Mouse (Mus musculus): ENCODE measurements around the gene Arhgap35. TPM values are rescaled to one million over a fixed set of nuclear protein-coding genes. Genes with fewer than 3 reads are reported as not detected.
A peak's percentile ranks its signal among the peaks of the same experiment; 100 is the strongest.
"Not testable (repeated sequence)": the region's sequence is repeated elsewhere in the genome, so short reads cannot be mapped to it uniquely, and the experiment has no call there.

Gene Arhgap35
- polyA plus RNA-seq (2014; fragmentation: Nextera tagmentation; extraction: Ambion mirVana) = 31.8 and 37.6 TPM in 2 replicates

DNA sequence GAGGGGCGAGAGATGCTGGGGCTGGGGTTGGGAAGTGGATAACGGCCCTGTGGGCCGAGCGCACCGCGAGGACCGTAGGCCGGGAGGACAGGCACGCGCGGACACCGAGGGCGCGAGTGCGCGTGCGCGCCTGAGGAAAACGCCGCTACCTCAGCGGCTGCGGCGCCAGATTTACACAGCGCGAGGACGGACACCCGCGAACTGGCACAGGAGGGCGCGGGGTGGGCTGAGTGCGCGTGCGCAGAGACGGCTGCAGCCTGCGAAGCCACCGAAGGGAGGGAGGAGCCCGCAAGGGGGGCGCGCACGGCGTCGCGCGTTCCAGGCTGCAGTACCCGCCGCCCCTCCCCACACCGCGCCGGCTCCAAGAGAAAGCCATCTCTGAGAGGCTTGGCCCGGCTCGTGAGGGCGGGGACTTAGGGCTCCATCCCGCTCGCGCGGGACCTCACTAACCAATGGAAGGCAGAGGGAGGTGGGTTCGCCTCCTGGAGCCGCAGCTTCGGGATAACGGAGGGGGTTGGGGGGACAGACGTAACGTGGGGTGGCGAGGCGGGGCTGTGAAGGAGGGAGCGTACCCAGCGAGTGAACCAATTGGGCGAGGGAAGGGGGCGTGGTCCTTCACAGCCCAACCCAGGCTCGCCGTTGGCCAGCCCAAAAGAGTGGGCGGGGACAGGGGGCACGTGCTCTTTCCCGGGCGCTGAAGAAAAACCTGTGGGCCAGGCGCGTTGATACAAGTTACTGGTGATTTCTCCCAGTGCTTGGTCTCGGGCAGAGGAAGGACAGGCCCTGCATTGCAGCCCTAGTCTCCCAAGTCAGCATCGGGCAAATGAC, at the start of gene Arhgap35:
TSS of gene Arhgap35 (minus strand) at position 106 of the 828 bp plus-strand sequence.
- Histone ChIP-seq H3K4me3 (ENCODE audit: low read depth, low read length) (peak within 1 kb of the TSS; percentile 87), H3K27me3 (ENCODE audit: control insufficient read depth, insufficient read depth, low read length) (no peaks in the 10 kb centered on the region), H3K27ac (ENCODE audit: low read depth, low read length) (peak within 1 kb of the TSS; percentile 99), H3K4me2 (replicated peaks; ENCODE audit: low read depth, low read length) (peak within 1 kb of the TSS; percentile 80), H3K36me3 (ENCODE audit: control insufficient read depth, insufficient read depth, low read length) (no peaks in the 10 kb centered on the region), H3K4me1 (replicated peaks; ENCODE audit: control insufficient read depth, insufficient read depth, low read length) (peaks cover 3% of the 10 kb centered on the region), H3K9ac (ENCODE audit: low read depth, low read length) (peak within 1 kb of the TSS; percentile 83), H3K9me3 (ENCODE audit: control insufficient read depth, low read length) (no peaks in the 10 kb centered on the region)
- ATAC-seq (ENCODE audit: low FRiP score) = peak; percentile 98
- WGBS = under 1% methylated on average over 77 of the region's 78 CpGs
- DNase-seq (ENCODE audit: low spot score) = peak; percentile 99

DNA sequence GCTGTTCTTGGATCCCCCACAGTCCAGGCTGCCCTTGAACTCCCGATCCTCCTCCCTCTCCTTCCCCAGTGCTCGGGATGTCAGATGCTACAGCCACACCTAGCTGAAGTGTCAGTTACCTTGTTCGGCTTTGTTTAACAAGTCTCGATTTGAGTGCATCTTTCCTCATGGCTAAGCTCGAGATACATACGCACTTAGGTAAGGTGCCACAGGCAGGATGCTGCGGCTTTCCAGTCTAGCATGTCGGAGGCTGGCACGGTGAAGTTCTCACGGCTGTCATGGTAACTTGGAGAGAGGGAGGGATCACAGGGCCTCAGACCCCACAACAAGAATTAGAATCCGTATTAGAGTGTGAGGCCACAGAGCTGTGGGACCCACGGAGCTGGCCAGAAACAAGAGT, 29.5 kb upstream of the Arhgap35 start:
- DNase-seq (ENCODE audit: low spot score) = no peak
- Histone ChIP-seq H3K4me2 (replicated peaks; ENCODE audit: low read depth, low read length) (no peak overlapping the region), H3K4me1 (replicated peaks; ENCODE audit: control insufficient read depth, insufficient read depth, low read length) (no peaks in the 10 kb centered on the region), H3K36me3 (ENCODE audit: control insufficient read depth, insufficient read depth, low read length) (no peaks in the 10 kb centered on the region), H3K4me3 (ENCODE audit: low read depth, low read length) (no peak overlapping the region), H3K9me3 (ENCODE audit: control insufficient read depth, low read length) (no peaks in the 10 kb centered on the region), H3K27ac (ENCODE audit: low read depth, low read length) (no peak overlapping the region), H3K27me3 (ENCODE audit: control insufficient read depth, insufficient read depth, low read length) (no peaks in the 10 kb centered on the region), H3K9ac (ENCODE audit: low read depth, low read length) (no peak overlapping the region)
- 83% methylated on average over 12 of the region's 12 CpGs for WGBS
- ATAC-seq (ENCODE audit: low FRiP score) = no peak

DNA sequence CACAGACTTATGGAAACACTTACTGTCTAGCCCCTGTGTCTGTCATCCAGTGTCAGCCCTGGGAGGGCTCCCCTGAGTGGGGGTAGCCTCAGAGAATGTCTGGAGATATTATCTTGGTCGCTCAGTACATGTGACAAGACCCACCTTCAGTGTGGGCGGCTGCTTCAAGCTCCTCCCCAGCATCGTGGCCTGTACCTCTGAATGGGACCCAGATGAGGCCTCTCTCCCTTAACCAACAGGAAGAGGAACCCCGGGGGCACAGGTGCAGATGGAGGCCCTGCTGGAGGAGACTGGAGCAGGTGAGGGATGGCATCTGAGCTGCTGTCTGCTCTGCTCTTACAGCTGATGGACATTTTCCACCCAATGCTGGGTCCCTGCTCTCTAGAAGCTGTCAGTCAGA, 28.3 kb upstream of the Arhgap35 start:
- not testable (repeated sequence) for H3K27me3 ChIP-seq (ENCODE audit: control insufficient read depth, insufficient read depth, low read length); H3K4me1 ChIP-seq (replicated peaks; ENCODE audit: control insufficient read depth, insufficient read depth, low read length); H3K27ac ChIP-seq (ENCODE audit: low read depth, low read length); H3K4me2 ChIP-seq (replicated peaks; ENCODE audit: low read depth, low read length); H3K9ac ChIP-seq (ENCODE audit: low read depth, low read length); H3K4me3 ChIP-seq (ENCODE audit: low read depth, low read length); DNase-seq (ENCODE audit: low spot score); H3K36me3 ChIP-seq (ENCODE audit: control insufficient read depth, insufficient read depth, low read length); ATAC-seq (ENCODE audit: low FRiP score); H3K9me3 ChIP-seq (ENCODE audit: control insufficient read depth, low read length)
- 50% methylated on average over 3 of the region's 4 CpGs for WGBS

DNA sequence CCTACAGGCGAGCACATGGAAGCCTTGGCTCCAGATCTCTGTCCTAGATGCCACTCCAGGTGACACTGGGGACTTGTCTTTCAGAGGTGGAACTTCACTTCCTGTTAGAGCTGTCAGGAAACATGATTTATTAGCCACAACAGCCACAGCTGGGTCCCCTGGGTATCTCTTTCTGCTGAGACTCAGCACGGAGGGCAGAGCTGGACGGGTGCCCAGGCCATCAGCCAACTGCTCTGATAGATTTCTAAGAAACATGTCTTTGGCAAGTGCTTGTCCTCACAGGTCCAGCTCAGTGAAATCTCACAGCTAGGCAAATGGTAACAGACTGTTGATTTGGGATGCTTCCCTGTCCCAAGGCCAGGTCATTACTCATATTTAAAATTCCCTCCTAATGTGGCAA, 24.2 kb upstream of the Arhgap35 start:
- no peak overlapping the region for H3K4me3 ChIP-seq (ENCODE audit: low read depth, low read length)
- WGBS = 86% methylated on average over 3 of the region's 3 CpGs

DNA sequence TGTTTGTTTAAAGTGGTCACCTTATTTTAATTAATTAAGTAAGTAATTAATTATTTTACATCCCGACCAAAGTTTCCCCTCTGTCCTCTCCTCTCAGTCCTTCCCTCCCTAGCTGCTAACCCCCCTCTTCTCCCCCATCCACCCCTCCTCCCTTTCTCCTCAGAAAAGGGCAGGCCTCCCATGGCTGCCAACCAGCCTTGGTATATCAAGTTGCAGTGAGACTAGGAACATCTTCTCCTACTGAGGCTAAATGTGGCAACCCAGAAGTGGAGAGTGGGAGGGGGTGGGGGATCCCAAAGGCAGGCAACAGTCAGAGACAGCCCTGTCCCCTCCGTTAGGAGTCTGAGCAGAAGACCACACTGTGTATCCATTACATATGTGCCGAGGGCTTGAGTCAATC, 20.3 kb upstream of the Arhgap35 start:
- DNase-seq (ENCODE audit: low spot score) (no peak), ATAC-seq (ENCODE audit: low FRiP score) (no peak)
- Histone ChIP-seq H3K27me3 (ENCODE audit: control insufficient read depth, insufficient read depth, low read length) (no peaks in the 10 kb centered on the region), H3K36me3 (ENCODE audit: control insufficient read depth, insufficient read depth, low read length) (no peaks in the 10 kb centered on the region), H3K4me1 (replicated peaks; ENCODE audit: control insufficient read depth, insufficient read depth, low read length) (no peaks in the 10 kb centered on the region), H3K4me2 (replicated peaks; ENCODE audit: low read depth, low read length) (no peak overlapping the region), H3K9me3 (ENCODE audit: control insufficient read depth, low read length) (no peaks in the 10 kb centered on the region), H3K27ac (ENCODE audit: low read depth, low read length) (no peak overlapping the region), H3K9ac (ENCODE audit: low read depth, low read length) (no peak overlapping the region), H3K4me3 (ENCODE audit: low read depth, low read length) (no peak overlapping the region)
- WGBS = 56% methylated on average over 3 of the region's 3 CpGs

More for the DNA sequence above, 24.2 kb upstream of the Arhgap35 start:
- ATAC-seq (ENCODE audit: low FRiP score) (no peak), DNase-seq (ENCODE audit: low spot score) (no peak)
- no peaks in the 10 kb centered on the region for H3K4me1 ChIP-seq (replicated peaks; ENCODE audit: control insufficient read depth, insufficient read depth, low read length)
- no peak overlapping the region for H3K4me2 ChIP-seq (replicated peaks; ENCODE audit: low read depth, low read length)
- no peak overlapping the region for H3K27ac ChIP-seq (ENCODE audit: low read depth, low read length)
- no peaks in the 10 kb centered on the region for H3K9me3 ChIP-seq (ENCODE audit: control insufficient read depth, low read length)
- no peaks in the 10 kb centered on the region for H3K36me3 ChIP-seq (ENCODE audit: control insufficient read depth, insufficient read depth, low read length)
- no peaks in the 10 kb centered on the region for H3K27me3 ChIP-seq (ENCODE audit: control insufficient read depth, insufficient read depth, low read length)
- H3K9ac ChIP-seq (ENCODE audit: low read depth, low read length) = no peak overlapping the region

DNA sequence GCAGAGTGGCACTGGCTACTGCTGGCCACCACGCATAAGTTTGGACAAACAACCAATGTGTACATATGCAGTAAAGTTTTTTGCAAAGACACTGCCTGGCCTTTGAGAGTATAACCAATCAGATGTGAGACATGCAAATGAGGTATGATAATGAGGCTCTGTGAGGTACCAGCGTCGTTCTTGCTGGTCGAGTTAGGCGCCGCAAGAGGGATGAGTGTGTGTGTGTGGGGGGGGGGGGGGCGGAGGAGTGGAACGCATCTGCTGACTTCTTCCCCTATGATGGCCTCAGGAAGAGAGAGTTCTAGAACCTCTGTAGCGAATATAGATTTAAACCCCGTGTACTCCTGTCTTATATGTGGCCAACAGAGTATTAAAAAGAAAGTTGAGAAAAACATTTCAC, 19.1 kb upstream of the Arhgap35 start:
- DNase-seq (ENCODE audit: low spot score) = not testable (repeated sequence)
- WGBS = 12% methylated on average over 10 of the region's 10 CpGs

DNA sequence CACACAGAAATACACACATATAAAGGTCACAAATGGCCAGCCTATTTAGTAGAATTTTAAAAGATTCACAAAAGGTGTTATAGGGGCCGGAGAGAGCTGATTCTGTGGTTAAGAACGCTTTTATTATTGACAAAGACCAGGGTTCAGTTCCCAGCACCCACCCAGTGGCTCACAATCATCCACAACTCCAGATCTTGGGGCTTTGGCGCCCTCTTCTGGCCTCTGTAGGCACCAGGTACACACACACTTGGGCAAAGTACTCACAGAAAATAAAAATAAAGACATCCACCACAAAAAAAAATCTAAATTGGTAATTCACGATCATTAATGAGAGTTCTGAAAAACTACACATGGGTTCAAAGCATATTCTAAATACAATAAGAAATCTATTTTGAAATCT, 17.1 kb upstream of the Arhgap35 start:
- Histone ChIP-seq H3K4me2 (replicated peaks; ENCODE audit: low read depth, low read length) (no peak overlapping the region), H3K4me1 (replicated peaks; ENCODE audit: control insufficient read depth, insufficient read depth, low read length) (no peaks in the 10 kb centered on the region), H3K9ac (ENCODE audit: low read depth, low read length) (no peak overlapping the region), H3K27me3 (ENCODE audit: control insufficient read depth, insufficient read depth, low read length) (no peaks in the 10 kb centered on the region), H3K4me3 (ENCODE audit: low read depth, low read length) (no peak overlapping the region), H3K36me3 (ENCODE audit: control insufficient read depth, insufficient read depth, low read length) (no peaks in the 10 kb centered on the region), H3K27ac (ENCODE audit: low read depth, low read length) (no peak overlapping the region), H3K9me3 (ENCODE audit: control insufficient read depth, low read length) (no peaks in the 10 kb centered on the region)
- no peak for ATAC-seq (ENCODE audit: low FRiP score)
- no peak for DNase-seq (ENCODE audit: low spot score)
- WGBS = 67% methylated on average over 4 of the region's 4 CpGs

More for the DNA sequence above, 19.1 kb upstream of the Arhgap35 start:
- H3K27ac ChIP-seq (ENCODE audit: low read depth, low read length); H3K36me3 ChIP-seq (ENCODE audit: control insufficient read depth, insufficient read depth, low read length); H3K27me3 ChIP-seq (ENCODE audit: control insufficient read depth, insufficient read depth, low read length); H3K4me2 ChIP-seq (replicated peaks; ENCODE audit: low read depth, low read length); H3K9me3 ChIP-seq (ENCODE audit: control insufficient read depth, low read length); H3K4me1 ChIP-seq (replicated peaks; ENCODE audit: control insufficient read depth, insufficient read depth, low read length); H3K4me3 ChIP-seq (ENCODE audit: low read depth, low read length); H3K9ac ChIP-seq (ENCODE audit: low read depth, low read length): not testable (repeated sequence)
- 0 out of 2 replicates have a peak, but pooled peaks have one; percentile 40 for ATAC-seq (ENCODE audit: low FRiP score)

DNA sequence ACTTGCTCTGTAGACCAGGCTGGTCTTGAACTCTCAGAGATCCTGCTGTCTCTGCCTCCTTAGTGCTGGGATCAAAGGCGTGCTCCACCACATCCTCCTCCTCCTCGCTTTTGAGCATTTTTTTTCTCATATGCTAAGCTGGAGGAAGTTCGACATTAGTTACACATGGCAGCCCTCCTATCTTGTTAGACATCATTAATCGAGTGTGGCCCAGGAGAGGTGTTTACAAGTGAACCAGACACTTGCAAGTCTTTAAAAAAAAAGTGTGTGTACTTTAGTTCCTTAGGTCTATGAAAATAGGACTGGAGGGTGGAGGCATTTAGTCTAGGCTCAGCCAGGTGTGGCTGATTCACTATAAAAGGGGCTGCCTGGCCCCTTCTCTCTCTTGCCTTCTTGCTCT, 16.2 kb upstream of the Arhgap35 start:
- ATAC-seq (ENCODE audit: low FRiP score) (no peak), DNase-seq (ENCODE audit: low spot score) (no peak)
- H3K36me3 ChIP-seq (ENCODE audit: control insufficient read depth, insufficient read depth, low read length) = no peaks in the 10 kb centered on the region
- H3K4me3 ChIP-seq (ENCODE audit: low read depth, low read length) = no peak overlapping the region
- H3K4me1 ChIP-seq (replicated peaks; ENCODE audit: control insufficient read depth, insufficient read depth, low read length) = no peaks in the 10 kb centered on the region
- H3K27me3 ChIP-seq (ENCODE audit: control insufficient read depth, insufficient read depth, low read length) = no peaks in the 10 kb centered on the region
- no peak overlapping the region for H3K27ac ChIP-seq (ENCODE audit: low read depth, low read length)
- H3K9ac ChIP-seq (ENCODE audit: low read depth, low read length) = no peak overlapping the region
- 80% methylated on average over 4 of the region's 4 CpGs for WGBS
- no peak overlapping the region for H3K4me2 ChIP-seq (replicated peaks; ENCODE audit: low read depth, low read length)
- no peaks in the 10 kb centered on the region for H3K9me3 ChIP-seq (ENCODE audit: control insufficient read depth, low read length)

Data from hindbrain, embryonic 11.5 days (tissue).